Mouse (Mus musculus) CH12.LX (cell line): ENCODE measurements around the gene Rasl10a. TPM values are rescaled to one million over a fixed set of nuclear protein-coding genes. Genes with fewer than 3 reads are reported as not detected.
A peak's percentile ranks its signal among the peaks of the same experiment; 100 is the strongest.

Experiments used
- DNase-seq: peaks from one replicate; pipeline ENCODE4 v3.0.0-alpha.2; 2013; ENCODE audit errors: extremely low read depth
- H3K27ac ChIP-seq: 2 replicates; pipeline ENCODE4 v1.5.1; 2012; ENCODE audit warnings: low read depth, mild to moderate bottlenecking, control low read depth, moderate library complexity; ENCODE audit not compliant: insufficient read depth
- H3K27me3 ChIP-seq: replicated peaks from 2 replicates; pipeline ENCODE3; 2012; ENCODE audit warnings: inconsistent platforms
- H3K36me3 ChIP-seq, 2 experiments: replicated peaks in 1 of 2; 2 replicates each; pipeline versions ENCODE3 to v1.6.1; 2012; ENCODE audit warnings: inconsistent platforms in 1 of 2, low read length in 1 of 2, mild to moderate bottlenecking in 1 of 2, mixed read lengths in 1 of 2, moderate library complexity in 1 of 2; ENCODE audit not compliant: control insufficient read depth in 1 of 2, insufficient read depth in 1 of 2
- H3K4me1 ChIP-seq, 2 experiments: 2 replicates each; pipeline ENCODE4 v1.6.1; 2012; ENCODE audit warnings: inconsistent platforms in 1 of 2, moderate library complexity in 1 of 2; ENCODE audit not compliant: insufficient read depth in 2 of 2, control insufficient read depth in 1 of 2
- H3K4me2 ChIP-seq: 2 replicates; pipeline ENCODE4 v1.6.1; 2012; ENCODE audit warnings: low read depth, mild to moderate bottlenecking, control low read depth; ENCODE audit not compliant: poor library complexity, insufficient read depth, severe bottlenecking
- H3K4me3 ChIP-seq, 3 experiments: fragments of 150-350 bp in 1 of 3; sonication (generic) in 1 of 3; replicated peaks in 1 of 3; 2 replicates each; pipeline versions ENCODE3 to v1.5.1; 2011 to 2012; ENCODE audit warnings: low read depth in 2 of 3, low read length in 2 of 3, mild to moderate bottlenecking in 2 of 3, moderate library complexity in 2 of 3, control low read depth in 1 of 3, improper control_type of control experiment in 1 of 3, inconsistent platforms in 1 of 3, mixed read lengths in 1 of 3; ENCODE audit not compliant: poor library complexity in 1 of 3
- H3K79me2 ChIP-seq: replicated peaks from 2 replicates; pipeline ENCODE4 v1.6.1; 2012; ENCODE audit warnings: mild to moderate bottlenecking, moderate library complexity; ENCODE audit not compliant: control insufficient read depth, poor library complexity, insufficient read depth, severe bottlenecking; ENCODE audit errors: extremely low read depth
- H3K9ac ChIP-seq: 2 replicates; pipeline ENCODE4 v1.6.1; 2012; ENCODE audit warnings: low read depth, mild to moderate bottlenecking, control low read depth, moderate library complexity; ENCODE audit not compliant: insufficient read depth
- H3K9me3 ChIP-seq: replicated peaks from 2 replicates; pipeline ENCODE3; 2012; ENCODE audit warnings: low read length, inconsistent platforms, mixed read lengths
- CHD2 ChIP-seq: IDR thresholded peaks from 2 replicates; pipeline ENCODE4 v1.6.1; 2011; ENCODE audit warnings: low read length, improper control_type of control experiment
- ELF1 ChIP-seq: IDR thresholded peaks from 2 replicates; pipeline ENCODE4 v1.6.1; 2014; ENCODE audit warnings: low read depth, mild to moderate bottlenecking, inconsistent platforms, low read length, improper control_type of control experiment
- EP300 ChIP-seq: IDR thresholded peaks from 2 replicates; pipeline ENCODE4 v1.6.1; 2011; ENCODE audit warnings: low read length, improper control_type of control experiment
- ETS1 ChIP-seq: conservative IDR thresholded peaks from 2 replicates; pipeline ENCODE4 v1.6.1; 2012; ENCODE audit warnings: low read depth, mild to moderate bottlenecking, inconsistent platforms, low read length, improper control_type of control experiment, moderate library complexity
- HCFC1 ChIP-seq: IDR thresholded peaks from 2 replicates; pipeline ENCODE4 v1.6.1; 2012; ENCODE audit warnings: low read depth, mild to moderate bottlenecking, inconsistent platforms, low read length, improper control_type of control experiment
- IRF4 ChIP-seq: IDR thresholded peaks from 2 replicates; pipeline ENCODE4 v1.6.1; 2014; ENCODE audit warnings: low read depth, mild to moderate bottlenecking, inconsistent platforms, low read length, improper control_type of control experiment
- JUND ChIP-seq: conservative IDR thresholded peaks from 2 replicates; pipeline ENCODE4 v1.6.1; 2011; ENCODE audit warnings: low read depth, low read length, improper control_type of control experiment
- KAT2A ChIP-seq: IDR thresholded peaks from 2 replicates; pipeline ENCODE4 v1.6.1; 2012; ENCODE audit warnings: low read length, improper control_type of control experiment, inconsistent platforms; ENCODE audit not compliant: insufficient replicate concordance
- MAZ ChIP-seq: IDR thresholded peaks from 2 replicates; pipeline ENCODE4 v1.6.1; 2012; ENCODE audit warnings: low read depth, mild to moderate bottlenecking, inconsistent platforms, low read length, improper control_type of control experiment, moderate library complexity
- MEF2A ChIP-seq: IDR thresholded peaks from 2 replicates; pipeline ENCODE4 v1.6.1; 2014; ENCODE audit warnings: low read depth, mild to moderate bottlenecking, inconsistent platforms, low read length, improper control_type of control experiment, borderline replicate concordance
- MXI1 ChIP-seq: IDR thresholded peaks from 2 replicates; pipeline ENCODE4 v1.6.1; 2011; ENCODE audit warnings: mild to moderate bottlenecking, low read depth, low read length, improper control_type of control experiment
- NELFE ChIP-seq: IDR thresholded peaks from 2 replicates; pipeline ENCODE4 v1.6.1; 2011; ENCODE audit warnings: low read depth, low read length, improper control_type of control experiment
- PAX5 ChIP-seq: IDR thresholded peaks from 2 replicates; pipeline ENCODE4 v1.6.1; 2012; ENCODE audit warnings: low read length, inconsistent platforms, mixed read lengths
- RCOR1 ChIP-seq: conservative IDR thresholded peaks from 2 replicates; pipeline ENCODE4 v1.6.1; 2012; ENCODE audit warnings: low read depth, mild to moderate bottlenecking, inconsistent platforms, low read length, improper control_type of control experiment
- SIN3A ChIP-seq: IDR thresholded peaks from 2 replicates; pipeline ENCODE4 v1.6.1; 2012; ENCODE audit warnings: low read length, improper control_type of control experiment, inconsistent platforms
- TCF12 ChIP-seq: IDR thresholded peaks from 2 replicates; pipeline ENCODE4 v1.6.1; 2014; ENCODE audit warnings: low read depth, mild to moderate bottlenecking, inconsistent platforms, low read length, improper control_type of control experiment
- UBTF ChIP-seq: IDR thresholded peaks from 2 replicates; pipeline ENCODE4 v1.6.1; 2012; ENCODE audit warnings: low read depth, mild to moderate bottlenecking, inconsistent platforms, low read length, improper control_type of control experiment, moderate library complexity
- USF1 ChIP-seq: IDR thresholded peaks from 2 replicates; pipeline ENCODE4 v1.6.1; 2014; ENCODE audit warnings: low read depth, mild to moderate bottlenecking, inconsistent platforms, low read length, improper control_type of control experiment
- USF2 ChIP-seq: conservative IDR thresholded peaks from 2 replicates; pipeline ENCODE4 v1.6.1; 2011; ENCODE audit warnings: low read depth, low read length, improper control_type of control experiment
- ZC3H11A ChIP-seq: IDR thresholded peaks from 2 replicates; pipeline ENCODE4 v1.6.1; 2012; ENCODE audit warnings: low read depth, mild to moderate bottlenecking, inconsistent platforms, low read length, improper control_type of control experiment
- ZKSCAN1 ChIP-seq: IDR thresholded peaks from 2 replicates; pipeline ENCODE4 v1.6.1; 2012; ENCODE audit warnings: low read depth, inconsistent platforms, low read length, improper control_type of control experiment, borderline replicate concordance
- ZMIZ1 ChIP-seq: IDR thresholded peaks from 2 replicates; pipeline ENCODE4 v1.6.1; 2012; ENCODE audit warnings: low read depth, mild to moderate bottlenecking, inconsistent platforms, low read length, improper control_type of control experiment
- dilution Hi-C: fragments of 300-500 bp; cut with MboI; formaldehyde crosslinking; loops from 2 replicates; pipeline ENCODE4 v1.14.3; 2020; ENCODE audit warnings: low sequenced_read_pairs; ENCODE audit not compliant: extremely low pct_unique_long_range_greater_than_20kb, extremely low pct_ligation_motif_present
- in situ Hi-C: fragments of 300-500 bp; cut with MboI; formaldehyde crosslinking; loops from 3 replicates; pipeline ENCODE4 v1.14.3; 2019; ENCODE audit warnings: low sequenced_read_pairs, low pct_ligation_motif_present, low pct_unique_long_range_greater_than_20kb, mixed read lengths
- polyA plus RNA-seq: library from polyadenylated mRNA; unstranded; fragments of >175 nt; gene quantifications from 2 replicates; pipeline ENCODE4 v1.2.1, GENCODE M21; 2012; ENCODE audit warnings: low read depth; ENCODE audit not compliant: insufficient read length
- total RNA-seq, 2 experiments: library from RNA; depleted of rRNA; stranded (reverse); fragments of 300-350 nt in 1 of 2; fragments of >200 nt in 1 of 2; gene quantifications; 2 replicates each; pipeline ENCODE4 v1.2.3; 2012 to 2014

Rasl10a gene
- total and polyA plus RNA-seq, 3 experiments: 3.0 to 7.5 (median 6.5) TPM

GRCm38 (mm10) chr11:5025108-5025507, 32.8 kb upstream of the Rasl10a start:
- Histone ChIP-seq H3K9ac (no peak overlapping the region), H3K4me1 (peaks cover 8 to 16% of the 10 kb centered on the region in 2 experiments; a peak in 3 of 4 replicates), H3K27me3 (no peaks in the 10 kb centered on the region), H3K27ac (peak overlapping the region; percentile 51; the same call in 1 of the 2 replicates), H3K79me2 (no peaks in the 10 kb centered on the region), H3K4me3 (no peak overlapping the region), H3K9me3 (no peaks in the 10 kb centered on the region), H3K4me2 (no peak overlapping the region), H3K36me3 (peaks cover 56 to 75% of the 10 kb centered on the region in 2 experiments)
- dilution Hi-C loops: no loop called here
- in situ Hi-C loops: no loop called here
- peak; percentile 27 for DNase-seq
- no peak for TF ChIP-seq ETS1
- peak; percentile 50 for TF ChIP-seq EP300
- no peak for TF ChIP-seq USF2
- TF ChIP-seq SIN3A: 0 out of 2 replicates have a peak, but pooled peaks have one; percentile 26
- no peak for TF ChIP-seq HCFC1
- peak; percentile 65; the same call in 1 of the 2 replicates for TF ChIP-seq IRF4

DNA sequence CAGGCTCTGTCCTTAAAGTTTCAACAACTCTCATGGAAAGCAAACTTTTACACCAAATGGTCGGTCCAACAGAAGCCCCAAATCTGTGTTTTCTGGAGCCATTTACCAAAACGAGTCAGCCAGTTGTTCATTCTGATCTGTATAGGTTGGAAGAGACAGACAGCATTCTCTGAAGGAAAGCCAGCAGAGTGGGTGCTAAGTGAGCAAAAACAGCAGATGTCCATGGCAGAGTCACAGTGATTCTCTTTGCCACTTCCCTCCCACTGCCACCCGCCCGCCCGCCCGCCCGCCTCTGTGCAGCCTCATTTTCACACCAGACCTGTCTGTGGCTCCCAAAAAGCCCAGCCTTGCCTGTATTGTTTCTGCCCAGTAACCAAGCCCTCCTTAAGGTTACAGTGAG, 29.7 kb upstream of the Rasl10a start:
- TF ChIP-seq MEF2A (no peak), KAT2A (no peak), JUND (no peak), NELFE (no peak), MAZ (no peak), MXI1 (no peak), RCOR1 (no peak), UBTF (no peak), ZKSCAN1 (no peak), ETS1 (no peak), CHD2 (no peak), PAX5 (no peak), HCFC1 (no peak), TCF12 (no peak), ZC3H11A (no peak), ELF1 (no peak), USF1 (no peak), ZMIZ1 (no peak)
- Histone ChIP-seq H3K4me2 (no peak overlapping the region), H3K79me2 (no peaks in the 10 kb centered on the region), H3K36me3 (peaks cover 71 to 89% of the 10 kb centered on the region in 2 experiments), H3K27ac (no peak overlapping the region), H3K27me3 (no peaks in the 10 kb centered on the region), H3K9ac (no peak overlapping the region), H3K4me1 (peaks cover 8 to 16% of the 10 kb centered on the region in 2 experiments; a peak in 3 of 4 replicates), H3K9me3 (no peaks in the 10 kb centered on the region), H3K4me3 (no peak overlapping the region)
- in situ Hi-C loops (no loop called here), dilution Hi-C loops (no loop called here)
- DNase-seq: no peak
